Mouse (Mus musculus) spleen, adult 2 months (tissue): ENCODE measurements around the gene Arid1b.

ENCODE experiments used
- CTCF ChIP-seq: fragments of 200-500 bp; IDR thresholded peaks from 2 replicates; pipeline ENCODE4 v1.5.1; 2011; ENCODE audit warnings: mild to moderate bottlenecking, inconsistent platforms; ENCODE audit not compliant: insufficient read depth, insufficient read length, insufficient replicate concordance; ENCODE audit errors: extremely low read depth
- POLR2A ChIP-seq: fragments of 200-500 bp; IDR thresholded peaks from 2 replicates; pipeline ENCODE4 v1.6.1; 2011; ENCODE audit warnings: low read depth, low read length, inconsistent platforms

DNA sequence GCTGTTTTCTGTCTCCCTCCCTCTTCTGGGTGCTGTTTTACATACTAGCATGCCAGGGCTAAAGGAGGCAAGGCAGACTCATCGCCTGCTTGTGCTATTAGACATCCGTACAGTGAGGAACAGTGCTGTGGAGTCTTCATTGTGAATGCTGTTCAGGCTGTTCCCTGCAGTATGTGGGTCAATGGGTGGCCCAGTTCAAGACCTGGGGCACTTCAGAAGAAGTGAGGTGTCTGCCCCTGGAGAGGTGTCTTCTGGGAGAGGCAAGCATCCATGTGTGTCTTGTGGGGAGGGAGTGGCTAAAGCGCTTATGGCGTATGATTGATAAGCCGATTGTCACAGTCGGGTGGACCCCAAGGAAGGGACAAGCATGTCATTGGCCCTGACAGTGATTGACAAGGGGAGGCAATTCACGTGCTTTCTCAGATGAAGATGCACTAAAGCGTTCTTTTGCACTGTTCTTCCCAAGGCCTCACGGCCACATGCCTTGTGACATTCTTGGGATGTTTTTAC lies 65.0 kb downstream of the Arid1b start:
- TF ChIP-seq POLR2A (no peak), CTCF (no peak)
